Mouse (Mus musculus) ES-E14 (cell line): Measurements from ENCODE around the gene Mcfd2. TPM values are rescaled to one million over a fixed set of nuclear protein-coding genes. Genes with fewer than 3 reads are reported as not detected.

ENCODE experiments used
- DNase-seq: peaks from one replicate; pipeline ENCODE4 v3.0.0-alpha.2; 2013; ENCODE audit warnings: low read depth, low spot score
- H3K27ac ChIP-seq: 2 replicates; pipeline ENCODE4 v1.5.1; 2012; ENCODE audit warnings: low read depth, mild to moderate bottlenecking, low read length, moderate library complexity, mixed read lengths; ENCODE audit not compliant: poor library complexity, insufficient read depth, severe bottlenecking
- H3K36me3 ChIP-seq: 2 replicates; pipeline ENCODE4 v1.6.1; 2012; ENCODE audit warnings: mild to moderate bottlenecking, low read length, moderate library complexity, mixed read lengths; ENCODE audit not compliant: control insufficient read depth, poor library complexity, insufficient read depth, severe bottlenecking
- H3K4me1 ChIP-seq, 2 experiments: fragments of 150-350 bp in 1 of 2; sonication (generic) in 1 of 2; 2 replicates each; pipeline ENCODE4 v1.6.1; 2012; ENCODE audit warnings: low read length in 2 of 2, mild to moderate bottlenecking in 1 of 2, mixed read lengths in 1 of 2; ENCODE audit not compliant: control insufficient read depth in 2 of 2, insufficient read depth in 2 of 2, poor library complexity in 1 of 2
- H3K4me3 ChIP-seq, 2 experiments: fragments of 150-350 bp in 1 of 2; sonication (generic) in 1 of 2; 2 replicates each; pipeline ENCODE4 v1.5.1; 2012; ENCODE audit warnings: low read length in 2 of 2, low read depth in 1 of 2, mild to moderate bottlenecking in 1 of 2, mixed read lengths in 1 of 2; ENCODE audit not compliant: insufficient read depth in 1 of 2, poor library complexity in 1 of 2, severe bottlenecking in 1 of 2
- H3K9ac ChIP-seq: 2 replicates; pipeline ENCODE4 v1.6.1; 2012; ENCODE audit warnings: low read depth, mild to moderate bottlenecking, low read length, mixed read lengths; ENCODE audit not compliant: poor library complexity, insufficient read depth, severe bottlenecking
- H3K9me3 ChIP-seq: fragments of 150-350 bp; sonication (generic); 2 replicates; pipeline ENCODE4 v1.6.1; 2012; ENCODE audit warnings: low read depth, mild to moderate bottlenecking, low read length; ENCODE audit not compliant: control insufficient read depth, insufficient read depth
- CHD2 ChIP-seq: IDR thresholded peaks from 2 replicates; pipeline ENCODE4 v1.6.1; 2014; ENCODE audit warnings: mild to moderate bottlenecking, low read depth, low read length, inconsistent platforms
- HCFC1 ChIP-seq: IDR thresholded peaks from 2 replicates; pipeline ENCODE4 v1.6.1; 2012; ENCODE audit warnings: low read length, inconsistent platforms, borderline replicate concordance; ENCODE audit not compliant: insufficient read depth
- MAFK ChIP-seq: IDR thresholded peaks from 2 replicates; pipeline ENCODE4 v1.6.1; 2014; ENCODE audit warnings: mild to moderate bottlenecking, low read depth, low read length, inconsistent platforms; ENCODE audit not compliant: insufficient read depth
- ZC3H11A ChIP-seq: IDR thresholded peaks from 2 replicates; pipeline ENCODE4 v1.6.1; 2012; ENCODE audit warnings: low read depth, mild to moderate bottlenecking, inconsistent platforms, low read length, borderline replicate concordance
- ZNF384 ChIP-seq: IDR thresholded peaks from 2 replicates; pipeline ENCODE4 v1.6.1; 2012; ENCODE audit warnings: low read depth, low read length, inconsistent platforms
- in situ Hi-C, 2 experiments: fragments of 600-800 bp; cut with MboI; formaldehyde crosslinking; loops; one replicate each; pipeline ENCODE4 v1.15.1; 2025; ENCODE audit warnings: low sequenced_read_pairs in 2 of 2, inconsistent platforms in 1 of 2; ENCODE audit not compliant: unreplicated experiment in 2 of 2
- total RNA-seq: library from RNA; depleted of rRNA; stranded (reverse); fragments of 300-350 nt; gene quantifications from 2 replicates; pipeline ENCODE4 v1.2.3, GENCODE M21; 2012

Gene Mcfd2
- total RNA-seq, 1 experiment = 81.8 TPM

GRCm38 (mm10) chr17:87225384-87225783 is 40.4 kb downstream of the Mcfd2 start:
- Histone ChIP-seq H3K27ac (no peak overlapping the region), H3K9me3 (no peaks in the 10 kb centered on the region), H3K4me1 (no peaks in the 10 kb centered on the region), H3K36me3 (no peaks in the 10 kb centered on the region), H3K9ac (no peak overlapping the region), H3K4me3 (no peak overlapping the region)
- in situ Hi-C loops = loop anchor here (25.0 kb wide), 3 partner anchors 188 to 738 kb away; partner anchors contain the start of genes Cript (in 1 of the 2), Pigf (in 1 of the 2) and Tmem247 (in 1 of the 2)
- DNase-seq = no peak
- no peak for TF ChIP-seq CHD2
- TF ChIP-seq ZC3H11A = no peak
- no peak for TF ChIP-seq HCFC1
- TF ChIP-seq ZNF384 = no peak
- no peak for TF ChIP-seq MAFK

- no peak for TF ChIP-seq ZNF384
- no peak for TF ChIP-seq MAFK
- TF ChIP-seq ZC3H11A = no peak
- no peak for TF ChIP-seq CHD2
- TF ChIP-seq HCFC1 = no peak
- Histone ChIP-seq H3K9ac (no peak overlapping the region), H3K36me3 (no peaks in the 10 kb centered on the region), H3K4me3 (no peak overlapping the region), H3K9me3 (no peaks in the 10 kb centered on the region), H3K4me1 (no peaks in the 10 kb centered on the region), H3K27ac (no peak overlapping the region)
- DNase-seq = no peak
- in situ Hi-C loops = no loop called here
Observed at GRCm38 (mm10) chr17:87224461-87224860, 41.3 kb downstream of the Mcfd2 start.

- no peaks in the 10 kb centered on the region for H3K9me3 ChIP-seq
- no peaks in the 10 kb centered on the region for H3K4me1 ChIP-seq
- no peaks in the 10 kb centered on the region for H3K36me3 ChIP-seq
- H3K4me3 ChIP-seq = no peak overlapping the region
- H3K9ac ChIP-seq = no peak overlapping the region
- no peak for DNase-seq
- TF ChIP-seq CHD2 = no peak
- H3K27ac ChIP-seq = no peak overlapping the region
- in situ Hi-C loops = no loop called here
Observed at GRCm38 (mm10) chr17:87219456-87219855, 46.3 kb downstream of the Mcfd2 start.

- peaks cover 0 to 5% of the 10 kb centered on the region in 2 experiments; a peak in 1 of 4 replicates for H3K4me1 ChIP-seq
- TF ChIP-seq MAFK (no peak), CHD2 (no peak)
- no peaks in the 10 kb centered on the region for H3K36me3 ChIP-seq
- in situ Hi-C loops = no loop called here
- H3K9me3 ChIP-seq = no peaks in the 10 kb centered on the region
- no peak for DNase-seq
- H3K27ac ChIP-seq = no peak overlapping the region
- no peak overlapping the region for H3K9ac ChIP-seq
- no peak overlapping the region for H3K4me3 ChIP-seq
Observed at GRCm38 (mm10) chr17:87214523-87214922, 51.2 kb downstream of the Mcfd2 start.

- no peak for DNase-seq
- in situ Hi-C loops = no loop called here
- Histone ChIP-seq H3K4me3 (no peak overlapping the region), H3K4me1 (peaks cover 0 to 7% of the 10 kb centered on the region in 2 experiments; a peak in 1 of 4 replicates), H3K27ac (no peak overlapping the region), H3K36me3 (no peaks in the 10 kb centered on the region), H3K9me3 (no peaks in the 10 kb centered on the region), H3K9ac (no peak overlapping the region)
- TF ChIP-seq ZC3H11A (no peak), ZNF384 (no peak), HCFC1 (no peak), MAFK (no peak), CHD2 (no peak)
Observed at GRCm38 (mm10) chr17:87210525-87210924, 55.2 kb downstream of the Mcfd2 start.
